Mouse (Mus musculus): ENCODE measurements around the gene Gosr1. TPM values are rescaled to one million over a fixed set of nuclear protein-coding genes. Genes with fewer than 3 reads are reported as not detected.

Gene Gosr1
- total and polyA plus RNA-seq, 2 experiments from 2014 or later, result 15.3 to 16.8 TPM

DNA sequence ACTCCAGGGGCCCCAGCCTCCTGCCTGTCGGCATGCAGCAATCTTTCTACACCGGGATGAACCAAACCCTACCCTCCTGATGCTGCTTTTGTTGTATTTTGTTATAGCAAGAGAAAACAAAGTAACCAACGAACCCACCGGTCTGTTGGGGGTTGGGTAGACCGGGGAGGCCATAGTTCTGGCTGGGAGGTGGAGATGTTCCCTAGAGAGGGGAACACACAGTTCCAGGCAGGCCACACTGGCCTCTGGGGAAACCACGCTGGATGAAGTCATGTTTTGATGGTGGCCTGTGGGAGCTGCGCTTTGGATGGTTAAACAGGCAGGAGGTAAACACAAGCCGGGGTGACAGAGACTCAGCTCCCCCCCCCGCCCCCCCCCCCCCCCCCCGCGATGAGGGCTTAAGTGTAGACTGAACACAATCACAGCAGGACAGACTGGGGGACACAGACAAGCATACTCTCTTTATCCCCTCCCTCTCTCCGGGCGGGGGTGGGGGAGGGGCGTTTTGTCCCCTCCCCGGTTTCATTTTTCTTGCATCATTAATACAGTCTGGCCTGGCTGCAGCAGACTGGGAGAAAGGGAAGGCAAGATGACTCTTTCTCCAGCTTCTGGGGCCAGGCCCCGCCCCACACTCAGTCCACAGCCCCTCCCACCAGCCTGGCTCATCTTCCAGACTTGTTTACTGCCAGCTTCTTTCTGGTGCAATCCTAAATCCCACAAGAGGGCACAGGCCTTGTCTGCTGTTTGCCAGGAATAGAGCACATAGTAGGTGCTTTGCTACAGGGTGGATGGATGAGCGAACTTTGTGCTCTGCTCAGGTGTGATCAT, 53.5 kb downstream of the Gosr1 start:
- no peaks in the 10 kb centered on the region for H3K36me3 ChIP-seq (replicated peaks; ENCODE audit: control insufficient read depth, insufficient read depth, low read length)
- H3K27me3 ChIP-seq (ENCODE audit: control insufficient read depth, insufficient read depth, low read length), result no peaks in the 10 kb centered on the region
- no peak overlapping the region for H3K27ac ChIP-seq (ENCODE audit: low read depth)
- no peak overlapping the region for H3K4me3 ChIP-seq (ENCODE audit: low read depth, low read length)
- 33% methylated on average over 14 of the region's 17 CpGs for WGBS
- H3K9me3 ChIP-seq (replicated peaks; ENCODE audit: control insufficient read depth, low read length), result no peaks in the 10 kb centered on the region
- TF ChIP-seq CTCF (IDR thresholded peaks at IDR 0.05; ENCODE audit: low read depth), result no peak
- TF ChIP-seq EP300 (IDR thresholded peaks at IDR 0.05; ENCODE audit: low read depth), result no peak
- peak; percentile 57 for ATAC-seq (ENCODE audit: insufficient read depth, low read depth)
- H3K4me1 ChIP-seq (ENCODE audit: control insufficient read depth, insufficient read depth), result peaks cover 5% of the 10 kb centered on the region; the same call in 1 of the 2 replicates
- no peak overlapping the region for H3K4me2 ChIP-seq (ENCODE audit: low read depth, low read length)
- no peak for DNase-seq (ENCODE audit: low spot score)
- no peak overlapping the region for H3K9ac ChIP-seq (replicated peaks; ENCODE audit: low read depth, low read length)

DNA sequence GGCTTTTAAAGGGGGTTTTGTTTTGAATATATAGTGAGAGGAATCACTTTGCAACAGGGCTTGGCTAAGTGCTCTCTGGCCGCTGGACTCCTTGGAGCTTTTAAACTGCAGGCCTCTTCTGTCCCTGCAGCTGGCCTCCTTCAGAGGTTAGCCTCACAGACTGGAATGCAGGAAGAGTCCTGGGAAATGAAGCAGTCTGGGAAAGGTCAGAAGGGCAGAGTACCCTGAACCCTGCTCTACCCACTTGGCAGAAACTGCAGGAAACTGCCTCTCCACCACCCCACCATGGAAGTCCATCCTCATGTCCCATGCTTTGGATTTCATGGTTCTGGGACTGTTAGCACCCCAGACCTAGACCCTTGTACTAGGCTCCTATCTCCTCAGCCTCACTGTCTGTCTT, 54.5 kb downstream of the Gosr1 start:
- no peak for TF ChIP-seq EP300 (IDR thresholded peaks at IDR 0.05; ENCODE audit: low read depth)
- TF ChIP-seq CTCF (IDR thresholded peaks at IDR 0.05; ENCODE audit: low read depth), result no peak
- no peak overlapping the region for H3K4me2 ChIP-seq (ENCODE audit: low read depth, low read length)
- H3K4me1 ChIP-seq (ENCODE audit: control insufficient read depth, insufficient read depth), result peaks cover 5% of the 10 kb centered on the region; the same call in 1 of the 2 replicates
- H3K9ac ChIP-seq (replicated peaks; ENCODE audit: low read depth, low read length), result no peak overlapping the region
- no peaks in the 10 kb centered on the region for H3K9me3 ChIP-seq (replicated peaks; ENCODE audit: control insufficient read depth, low read length)
- H3K27me3 ChIP-seq (ENCODE audit: control insufficient read depth, insufficient read depth, low read length), result no peaks in the 10 kb centered on the region
- ATAC-seq (ENCODE audit: insufficient read depth, low read depth) (no peak), DNase-seq (ENCODE audit: low spot score) (no peak)
- H3K27ac ChIP-seq (ENCODE audit: low read depth), result no peak overlapping the region
- no peaks in the 10 kb centered on the region for H3K36me3 ChIP-seq (replicated peaks; ENCODE audit: control insufficient read depth, insufficient read depth, low read length)
- H3K4me3 ChIP-seq (ENCODE audit: low read depth, low read length), result no peak overlapping the region
- 44% methylated on average over 1 of the region's 1 CpGs for WGBS

DNA sequence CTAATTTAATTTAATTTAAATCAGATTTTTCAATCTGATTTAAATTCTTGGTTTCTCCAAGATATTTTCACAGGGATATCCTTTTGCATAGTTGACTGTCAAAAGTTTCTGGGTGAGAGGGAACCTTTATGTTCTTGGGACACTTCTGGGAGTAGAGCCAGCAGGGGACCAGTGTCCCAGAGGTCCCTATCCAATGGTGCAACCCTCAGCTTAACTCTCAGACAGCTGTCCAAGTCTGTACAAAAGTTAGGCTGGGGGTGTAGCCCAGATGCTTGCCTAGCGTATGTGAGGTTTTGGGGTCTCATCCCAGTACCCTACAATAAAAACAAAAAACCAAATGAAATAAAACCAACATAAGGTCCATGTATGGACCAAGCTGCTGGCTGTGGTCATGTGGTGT, 55.3 kb downstream of the Gosr1 start:
- Histone ChIP-seq H3K27ac (ENCODE audit: low read depth) (no peak overlapping the region), H3K9ac (replicated peaks; ENCODE audit: low read depth, low read length) (no peak overlapping the region), H3K36me3 (replicated peaks; ENCODE audit: control insufficient read depth, insufficient read depth, low read length) (no peaks in the 10 kb centered on the region), H3K27me3 (ENCODE audit: control insufficient read depth, insufficient read depth, low read length) (no peaks in the 10 kb centered on the region), H3K4me2 (ENCODE audit: low read depth, low read length) (no peak overlapping the region), H3K4me1 (ENCODE audit: control insufficient read depth, insufficient read depth) (peaks cover 5% of the 10 kb centered on the region; the same call in 1 of the 2 replicates), H3K4me3 (ENCODE audit: low read depth, low read length) (no peak overlapping the region), H3K9me3 (replicated peaks; ENCODE audit: control insufficient read depth, low read length) (no peaks in the 10 kb centered on the region)
- TF ChIP-seq EP300 (IDR thresholded peaks at IDR 0.05; ENCODE audit: low read depth) (no peak), CTCF (IDR thresholded peaks at IDR 0.05; ENCODE audit: low read depth) (no peak)
- WGBS, result 69% methylated on average over 1 of the region's 1 CpGs
- DNase-seq (ENCODE audit: low spot score), result no peak
- ATAC-seq (ENCODE audit: insufficient read depth, low read depth), result no peak

DNA sequence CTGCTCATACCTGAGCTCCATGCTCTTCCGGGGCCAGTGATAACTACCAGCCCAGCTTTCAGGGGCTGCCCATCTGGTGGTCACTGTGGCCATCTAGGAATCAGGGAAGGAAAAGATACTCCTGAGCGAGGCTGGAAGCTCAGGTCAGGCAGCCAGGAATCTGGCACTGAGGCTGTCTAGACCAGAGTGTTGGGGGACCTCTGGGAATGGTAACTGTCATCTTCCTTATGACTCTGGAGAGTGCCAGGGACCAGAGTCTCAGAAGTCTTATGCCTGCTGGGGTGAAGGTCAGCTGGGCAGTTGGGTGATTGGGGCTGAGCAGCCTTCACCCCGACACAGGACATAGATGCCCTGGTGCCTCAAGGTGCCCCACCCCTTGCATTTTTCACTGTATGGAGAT, 55.7 kb downstream of the Gosr1 start:
- H3K4me1 ChIP-seq (ENCODE audit: control insufficient read depth, insufficient read depth), result peaks cover 5% of the 10 kb centered on the region; the same call in 1 of the 2 replicates
- WGBS, result 75% methylated on average over 3 of the region's 3 CpGs
- H3K9me3 ChIP-seq (replicated peaks; ENCODE audit: control insufficient read depth, low read length), result no peaks in the 10 kb centered on the region
- H3K9ac ChIP-seq (replicated peaks; ENCODE audit: low read depth, low read length), result no peak overlapping the region
- DNase-seq (ENCODE audit: low spot score), result no peak
- no peaks in the 10 kb centered on the region for H3K36me3 ChIP-seq (replicated peaks; ENCODE audit: control insufficient read depth, insufficient read depth, low read length)
- H3K27ac ChIP-seq (ENCODE audit: low read depth), result no peak overlapping the region
- no peak overlapping the region for H3K4me3 ChIP-seq (ENCODE audit: low read depth, low read length)
- no peak for ATAC-seq (ENCODE audit: insufficient read depth, low read depth)
- TF ChIP-seq EP300 (IDR thresholded peaks at IDR 0.05; ENCODE audit: low read depth) (no peak), CTCF (IDR thresholded peaks at IDR 0.05; ENCODE audit: low read depth) (no peak)
- H3K4me2 ChIP-seq (ENCODE audit: low read depth, low read length), result no peak overlapping the region
- H3K27me3 ChIP-seq (ENCODE audit: control insufficient read depth, insufficient read depth, low read length), result no peaks in the 10 kb centered on the region

DNA sequence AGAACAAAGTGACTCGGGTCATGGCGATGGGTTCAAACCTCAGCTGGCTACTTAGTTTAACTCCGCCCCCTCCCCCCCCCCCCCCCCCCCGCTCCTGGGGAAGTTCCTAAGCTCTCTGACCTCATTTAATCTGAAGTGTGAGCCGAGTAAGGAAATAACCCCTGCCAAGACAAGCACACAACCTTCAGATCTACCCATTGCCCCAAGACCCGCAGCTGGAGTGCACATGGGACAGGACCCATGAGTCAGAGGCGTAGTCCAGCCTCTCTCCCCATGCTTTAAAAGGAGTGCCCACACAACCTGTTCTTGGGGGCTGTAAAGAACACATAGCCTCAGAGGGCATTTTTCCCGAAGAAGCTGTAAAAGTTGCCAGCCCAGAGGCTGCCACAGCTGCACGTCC, 63.8 kb downstream of the Gosr1 start:
- Histone ChIP-seq H3K4me3 (ENCODE audit: low read depth, low read length) (no peak overlapping the region), H3K27ac (ENCODE audit: low read depth) (no peak overlapping the region), H3K9ac (replicated peaks; ENCODE audit: low read depth, low read length) (no peak overlapping the region), H3K4me2 (ENCODE audit: low read depth, low read length) (peak overlapping the region; percentile 34; the same call in 1 of the 2 replicates), H3K27me3 (ENCODE audit: control insufficient read depth, insufficient read depth, low read length) (no peaks in the 10 kb centered on the region), H3K4me1 (ENCODE audit: control insufficient read depth, insufficient read depth) (0 out of 2 replicates have a peak, but pooled peaks cover 4% of the 10 kb centered on the region), H3K36me3 (replicated peaks; ENCODE audit: control insufficient read depth, insufficient read depth, low read length) (no peaks in the 10 kb centered on the region), H3K9me3 (replicated peaks; ENCODE audit: control insufficient read depth, low read length) (no peaks in the 10 kb centered on the region)
- WGBS, result 30% methylated on average over 7 of the region's 9 CpGs
- ATAC-seq (ENCODE audit: insufficient read depth, low read depth) (peak; percentile 58; the same call in 1 of the 2 replicates), DNase-seq (ENCODE audit: low spot score) (peak; percentile 30)
- TF ChIP-seq CTCF (IDR thresholded peaks at IDR 0.05; ENCODE audit: low read depth) (no peak), EP300 (IDR thresholded peaks at IDR 0.05; ENCODE audit: low read depth) (no peak)
